Mouse (Mus musculus): ENCODE results near the gene Limk1. TPM values are rescaled to one million over a fixed set of nuclear protein-coding genes. Genes with fewer than 3 reads are reported as not detected.

Limk1 gene
- polyA plus RNA-seq (2012; fragmentation: generic; extraction: Trizol) = 22.3 TPM

GRCm38 (mm10) chr5:134688086-134688717 is at the start of gene Limk1:
Limk1 (minus strand) TSS chr5:134688598.
- peak within 1 kb of the TSS; percentile 49 for H3ac ChIP-seq (ENCODE audit: control insufficient read depth, insufficient read length)
- H3K36me3 ChIP-seq (ENCODE audit: control insufficient read depth, insufficient read depth) = no peaks in the 10 kb centered on the region
- TF ChIP-seq MAX (IDR thresholded peaks at IDR 0.05; ENCODE audit: low read depth) = no peak
- peak; percentile 61 for TF ChIP-seq POLR2AphosphoS2 (IDR thresholded peaks at IDR 0.05; ENCODE audit: insufficient read length, low read depth)
- TF ChIP-seq POLR2A (IDR thresholded peaks at IDR 0.05; ENCODE audit: insufficient read length, low read depth) = peak; percentile 82
- peaks cover 6% of the 10 kb centered on the region for H3K79me2 ChIP-seq (ENCODE audit: control insufficient read depth, insufficient read depth)
- H3K27me3 ChIP-seq (ENCODE audit: control insufficient read depth, insufficient read depth, insufficient read length) = no peaks in the 10 kb centered on the region
- peak within 1 kb of the TSS; percentile 86 for H3K4me2 ChIP-seq (ENCODE audit: low read depth)
- H3K4me3 ChIP-seq = peak within 1 kb of the TSS; percentile 34

DNA sequence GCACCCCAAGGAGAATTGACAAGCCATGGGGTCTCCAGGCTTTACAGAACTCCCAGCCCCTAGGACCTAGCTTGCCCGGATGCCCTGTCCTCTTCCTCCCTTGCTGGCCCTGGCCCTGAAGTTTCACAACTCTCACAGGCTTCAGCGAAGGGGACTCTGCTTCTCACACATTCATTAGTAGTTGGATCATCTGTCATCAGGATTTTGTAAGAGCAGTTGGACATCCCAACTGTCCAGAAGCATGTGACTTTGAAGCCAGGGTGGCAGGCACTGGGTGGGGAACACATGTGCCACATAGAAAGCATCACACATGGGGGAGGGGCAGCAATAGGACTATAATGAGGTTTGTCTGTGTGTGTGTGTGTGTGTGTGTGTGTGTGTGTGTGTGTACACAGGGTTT is 46.5 kb upstream of the Limk1 start:
- H3K27me3 ChIP-seq (ENCODE audit: control insufficient read depth, insufficient read depth, insufficient read length) = peaks cover 27% of the 10 kb centered on the region
- no peaks in the 10 kb centered on the region for H3K36me3 ChIP-seq (ENCODE audit: control insufficient read depth, insufficient read depth)
- H3K4me3 ChIP-seq = no peak overlapping the region
- no peak overlapping the region for H3K4me2 ChIP-seq (ENCODE audit: low read depth)
- no peak for TF ChIP-seq USF1 (IDR thresholded peaks at IDR 0.05; ENCODE audit: low read depth)
- peak in 1 of 3 experiments; percentile 45 for TF ChIP-seq MYOD1 (IDR thresholded peaks at IDR 0.05; ENCODE audit: control insufficient read depth in 1 of 3, insufficient read length in 2 of 3, low read depth in 2 of 3)
- H3ac ChIP-seq (ENCODE audit: control insufficient read depth, insufficient read length) = no peak overlapping the region
- no peaks in the 10 kb centered on the region for H3K79me2 ChIP-seq (ENCODE audit: control insufficient read depth, insufficient read depth)

- Histone ChIP-seq H3K4me2 (ENCODE audit: low read depth) (no peak overlapping the region), H3ac (ENCODE audit: control insufficient read depth, insufficient read length) (no peak overlapping the region), H3K36me3 (ENCODE audit: control insufficient read depth, insufficient read depth) (no peaks in the 10 kb centered on the region), H3K27me3 (ENCODE audit: control insufficient read depth, insufficient read depth, insufficient read length) (peaks cover 25% of the 10 kb centered on the region), H3K79me2 (ENCODE audit: control insufficient read depth, insufficient read depth) (no peaks in the 10 kb centered on the region), H3K4me3 (no peak overlapping the region)
- no peak for TF ChIP-seq E2F4 (IDR thresholded peaks at IDR 0.05; ENCODE audit: insufficient read depth)
- no peak for TF ChIP-seq CEBPB (IDR thresholded peaks at IDR 0.05; ENCODE audit: insufficient read depth, poor library complexity, severe bottlenecking)
- no peak for TF ChIP-seq TCF12 (IDR thresholded peaks at IDR 0.05; ENCODE audit: insufficient read depth, poor library complexity, severe bottlenecking)
- TF ChIP-seq TCF3 (IDR thresholded peaks at IDR 0.05; ENCODE audit: insufficient read length, low read depth) = peak; percentile 13
- TF ChIP-seq MYOD1 (IDR thresholded peaks at IDR 0.05; ENCODE audit: control insufficient read depth in 1 of 3, insufficient read length in 2 of 3, low read depth in 2 of 3) = peak in 1 of 3 experiments; percentile 63
- TF ChIP-seq MYOG (IDR thresholded peaks at IDR 0.05; ENCODE audit: control insufficient read depth in 1 of 3, insufficient read depth in 1 of 3, insufficient read length in 2 of 3, low read depth in 2 of 3) = peak in 1 of 3 experiments; percentile 74
- no peak for TF ChIP-seq USF1 (IDR thresholded peaks at IDR 0.05; ENCODE audit: low read depth)
- TF ChIP-seq REST (IDR thresholded peaks at IDR 0.05; ENCODE audit: insufficient read depth, insufficient read length) = no peak
- no peak for TF ChIP-seq POLR2A (IDR thresholded peaks at IDR 0.05; ENCODE audit: insufficient read length, low read depth)
- no peak for TF ChIP-seq SRF (IDR thresholded peaks at IDR 0.05; ENCODE audit: control insufficient read depth, insufficient read length, low read depth)
- no peak for TF ChIP-seq POLR2AphosphoS2 (IDR thresholded peaks at IDR 0.05; ENCODE audit: insufficient read length, low read depth)
- no peak for TF ChIP-seq MAX (IDR thresholded peaks at IDR 0.05; ENCODE audit: low read depth)
Measured at GRCm38 (mm10) chr5:134734072-134734471, 45.7 kb upstream of the Limk1 start.

DNA sequence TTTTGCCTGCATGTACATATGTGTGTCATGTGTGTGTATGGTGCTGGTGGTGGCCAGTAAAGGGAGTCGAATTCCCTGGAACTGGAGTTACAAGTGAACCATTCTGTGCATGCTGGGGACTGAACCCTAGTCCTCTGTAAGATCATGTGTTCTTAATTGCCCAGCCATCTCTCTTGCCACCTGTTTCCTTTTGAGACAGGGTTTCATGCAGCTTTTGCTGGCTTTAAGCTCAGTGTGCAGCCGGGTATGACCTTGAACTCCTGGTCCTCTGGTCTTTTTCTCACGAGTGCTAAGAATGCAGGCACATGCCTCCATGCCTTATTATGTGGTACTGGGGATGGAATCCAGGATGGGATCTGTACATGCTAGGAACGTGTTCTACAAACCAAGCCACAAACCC is 44.8 kb upstream of the Limk1 start:
- no peak overlapping the region for H3K4me3 ChIP-seq
- H3ac ChIP-seq (ENCODE audit: control insufficient read depth, insufficient read length) = no peak overlapping the region
- TF ChIP-seq POLR2A (IDR thresholded peaks at IDR 0.05; ENCODE audit: insufficient read length, low read depth) = no peak
- peaks cover 26% of the 10 kb centered on the region for H3K27me3 ChIP-seq (ENCODE audit: control insufficient read depth, insufficient read depth, insufficient read length)
- H3K4me2 ChIP-seq (ENCODE audit: low read depth) = no peak overlapping the region
- no peaks in the 10 kb centered on the region for H3K36me3 ChIP-seq (ENCODE audit: control insufficient read depth, insufficient read depth)
- H3K79me2 ChIP-seq (ENCODE audit: control insufficient read depth, insufficient read depth) = no peaks in the 10 kb centered on the region

DNA sequence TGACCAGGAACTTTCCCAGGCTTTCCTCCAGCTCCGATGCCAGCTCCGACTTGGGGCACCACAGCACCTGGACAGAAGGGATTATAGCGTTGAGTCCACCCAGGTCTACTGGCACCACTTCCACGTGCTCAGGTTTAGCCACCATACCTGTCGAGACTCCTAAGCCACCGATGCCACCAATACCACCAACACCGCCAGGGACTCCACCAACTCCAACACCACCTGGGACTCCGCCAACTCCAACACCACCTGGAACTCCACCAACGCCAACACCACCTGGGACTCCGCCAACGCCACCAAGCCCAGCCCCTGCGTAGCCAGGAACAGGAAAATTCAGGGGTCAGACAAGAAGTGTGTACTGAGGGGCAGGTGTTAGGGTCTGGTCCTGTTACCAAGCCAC is 40.7 kb upstream of the Limk1 start:
- peaks cover 24% of the 10 kb centered on the region for H3K27me3 ChIP-seq (ENCODE audit: control insufficient read depth, insufficient read depth, insufficient read length)
- TF ChIP-seq USF1 (IDR thresholded peaks at IDR 0.05; ENCODE audit: low read depth) (no peak), POLR2A (IDR thresholded peaks at IDR 0.05; ENCODE audit: insufficient read length, low read depth) (no peak), CEBPB (IDR thresholded peaks at IDR 0.05; ENCODE audit: insufficient read depth, poor library complexity, severe bottlenecking) (no peak), TCF3 (IDR thresholded peaks at IDR 0.05; ENCODE audit: insufficient read length, low read depth) (no peak), REST (IDR thresholded peaks at IDR 0.05; ENCODE audit: insufficient read depth, insufficient read length) (no peak), MYOD1 (IDR thresholded peaks at IDR 0.05; ENCODE audit: control insufficient read depth in 1 of 3, insufficient read length in 2 of 3, low read depth in 2 of 3) (no peak), SRF (IDR thresholded peaks at IDR 0.05; ENCODE audit: control insufficient read depth, insufficient read length, low read depth) (no peak), TCF12 (IDR thresholded peaks at IDR 0.05; ENCODE audit: insufficient read depth, poor library complexity, severe bottlenecking) (no peak), MYOG (IDR thresholded peaks at IDR 0.05; ENCODE audit: control insufficient read depth in 1 of 3, insufficient read depth in 1 of 3, insufficient read length in 2 of 3, low read depth in 2 of 3) (no peak), POLR2AphosphoS2 (IDR thresholded peaks at IDR 0.05; ENCODE audit: insufficient read length, low read depth) (no peak), MAX (IDR thresholded peaks at IDR 0.05; ENCODE audit: low read depth) (no peak), E2F4 (IDR thresholded peaks at IDR 0.05; ENCODE audit: insufficient read depth) (no peak)
- no peak overlapping the region for H3K4me2 ChIP-seq (ENCODE audit: low read depth)
- H3K36me3 ChIP-seq (ENCODE audit: control insufficient read depth, insufficient read depth) = no peaks in the 10 kb centered on the region
- no peak overlapping the region for H3ac ChIP-seq (ENCODE audit: control insufficient read depth, insufficient read length)
- no peaks in the 10 kb centered on the region for H3K79me2 ChIP-seq (ENCODE audit: control insufficient read depth, insufficient read depth)
- no peak overlapping the region for H3K4me3 ChIP-seq
